Mouse (Mus musculus): ENCODE data around the gene Spock1. TPM values are rescaled to one million over a fixed set of nuclear protein-coding genes. Genes with fewer than 3 reads are reported as not detected.

Gene Spock1
- polyA plus RNA-seq, 1 experiment, result 0.06 TPM

DNA sequence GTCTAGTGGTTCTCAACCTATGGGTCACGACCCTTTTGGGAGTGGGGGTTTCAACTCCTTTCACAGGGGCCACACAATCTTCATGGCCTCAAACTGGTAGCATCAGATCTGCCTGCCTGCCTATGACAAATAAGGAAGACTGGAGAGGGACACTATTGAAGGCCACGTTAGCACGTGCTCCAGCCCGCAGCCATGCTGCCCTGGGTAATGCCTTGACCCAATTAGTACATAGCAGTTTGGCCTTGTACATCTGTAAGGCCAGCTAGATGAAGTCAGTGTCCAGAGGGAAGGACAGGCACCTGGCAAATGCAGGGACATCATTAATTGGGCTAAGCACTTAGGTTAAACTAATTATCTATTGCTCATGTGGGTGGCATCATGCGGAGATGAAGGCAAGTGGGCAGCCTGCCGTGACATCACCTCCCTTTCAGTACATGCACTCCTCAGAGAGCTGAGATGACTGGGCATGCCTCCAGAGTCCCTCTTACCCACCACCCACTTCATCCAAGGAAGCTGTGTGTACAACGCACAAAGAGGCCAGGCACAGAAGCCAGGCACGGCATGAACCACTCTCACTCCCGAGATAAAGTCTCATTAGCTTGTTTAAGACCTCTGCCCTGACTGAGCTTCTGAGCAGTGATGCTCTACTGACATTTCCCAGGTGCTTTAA lies 241.8 kb downstream of the Spock1 start:
- Histone ChIP-seq H3K4me1 (ENCODE audit: control insufficient read depth, insufficient read depth, low read length) (no peaks in the 10 kb centered on the region), H3K4me3 (replicated peaks; ENCODE audit: extremely low read depth, low read depth, low read length) (no peak overlapping the region)
- 54% methylated on average over 9 of the region's 9 CpGs for WGBS
- no peak for DNase-seq
- TF ChIP-seq CTCF (IDR thresholded peaks at IDR 0.05; ENCODE audit: insufficient read depth, low read length) (no peak), POLR2A (IDR thresholded peaks at IDR 0.05; ENCODE audit: borderline replicate concordance, extremely low read depth, low read depth, low read length) (no peak)

DNA sequence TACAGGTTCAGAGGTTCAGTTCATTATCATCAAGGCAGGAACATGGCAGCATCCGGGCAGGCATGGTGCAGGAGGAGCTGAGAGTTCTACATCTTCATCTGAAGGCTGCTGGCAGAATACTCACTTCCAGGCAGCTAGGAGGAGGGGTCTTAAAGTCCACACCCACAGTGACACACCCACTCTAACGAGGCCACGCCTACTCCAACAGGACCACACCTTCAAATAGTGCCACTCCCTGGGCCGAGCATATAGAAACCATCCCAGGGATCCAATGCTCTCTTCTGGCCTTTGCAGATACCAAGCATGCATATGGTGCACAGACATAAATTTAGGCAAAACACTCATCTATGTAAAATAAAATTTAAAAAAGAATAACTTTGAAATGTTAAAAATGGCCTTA lies 245.6 kb downstream of the Spock1 start:
- H3K4me3 ChIP-seq (replicated peaks; ENCODE audit: extremely low read depth, low read depth, low read length), result no peak overlapping the region
- WGBS, result 66% methylated on average over 4 of the region's 4 CpGs

DNA sequence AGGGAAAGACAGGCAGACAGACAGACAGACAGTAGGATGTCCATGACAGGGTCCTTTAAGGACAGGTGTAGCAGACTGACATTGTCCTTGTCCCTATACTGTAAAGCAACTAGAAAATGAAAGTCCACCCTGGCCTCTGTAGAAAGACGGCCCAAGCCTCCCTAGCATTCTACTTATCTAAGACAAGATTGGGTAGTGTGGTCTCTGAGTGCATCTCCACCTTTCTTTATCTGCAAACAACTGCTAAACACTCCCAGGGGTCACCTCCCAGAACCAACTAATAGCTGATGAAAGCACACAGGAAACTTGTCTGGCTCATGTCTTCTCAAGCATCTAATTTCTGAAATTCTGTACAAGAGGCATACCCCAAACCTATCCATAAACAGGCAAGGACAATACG lies 247.6 kb downstream of the Spock1 start:
- no peak for DNase-seq
- TF ChIP-seq POLR2A (IDR thresholded peaks at IDR 0.05; ENCODE audit: borderline replicate concordance, extremely low read depth, low read depth, low read length) (no peak), CTCF (IDR thresholded peaks at IDR 0.05; ENCODE audit: insufficient read depth, low read length) (no peak)
- Histone ChIP-seq H3K4me1 (ENCODE audit: control insufficient read depth, insufficient read depth, low read length) (no peaks in the 10 kb centered on the region), H3K4me3 (replicated peaks; ENCODE audit: extremely low read depth, low read depth, low read length) (no peak overlapping the region)
- WGBS, result 81% methylated on average over 2 of the region's 2 CpGs

More for the DNA sequence above, 245.6 kb downstream of the Spock1 start:
- TF ChIP-seq CTCF (IDR thresholded peaks at IDR 0.05; ENCODE audit: insufficient read depth, low read length) (no peak), POLR2A (IDR thresholded peaks at IDR 0.05; ENCODE audit: borderline replicate concordance, extremely low read depth, low read depth, low read length) (no peak)
- H3K4me1 ChIP-seq (ENCODE audit: control insufficient read depth, insufficient read depth, low read length), result no peaks in the 10 kb centered on the region
- DNase-seq, result no peak

DNA sequence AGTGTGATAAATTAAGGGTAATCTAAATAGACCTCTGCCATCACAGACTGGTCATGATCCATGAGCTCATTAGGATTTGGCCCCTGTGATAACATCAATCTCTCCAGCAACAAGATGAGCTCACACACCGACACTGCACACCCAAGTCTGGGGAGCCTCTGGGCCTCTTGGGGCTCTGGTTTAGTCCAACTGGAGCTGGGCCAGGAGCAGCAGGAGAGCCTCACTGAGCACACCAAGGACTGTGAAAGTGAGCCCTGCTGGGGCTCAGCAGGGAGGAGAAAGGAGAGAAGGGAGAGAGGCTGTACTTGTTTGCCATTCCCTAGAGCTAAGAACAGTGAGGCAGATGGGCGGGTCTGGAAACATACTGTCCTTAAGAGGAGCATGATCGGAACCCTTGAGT lies 248.3 kb downstream of the Spock1 start:
- Histone ChIP-seq H3K4me1 (ENCODE audit: control insufficient read depth, insufficient read depth, low read length) (no peaks in the 10 kb centered on the region), H3K4me3 (replicated peaks; ENCODE audit: extremely low read depth, low read depth, low read length) (no peak overlapping the region)
- TF ChIP-seq POLR2A (IDR thresholded peaks at IDR 0.05; ENCODE audit: borderline replicate concordance, extremely low read depth, low read depth, low read length) (no peak), CTCF (IDR thresholded peaks at IDR 0.05; ENCODE audit: insufficient read depth, low read length) (no peak)
- WGBS, result 65% methylated on average over 3 of the region's 3 CpGs
- DNase-seq, result no peak

DNA sequence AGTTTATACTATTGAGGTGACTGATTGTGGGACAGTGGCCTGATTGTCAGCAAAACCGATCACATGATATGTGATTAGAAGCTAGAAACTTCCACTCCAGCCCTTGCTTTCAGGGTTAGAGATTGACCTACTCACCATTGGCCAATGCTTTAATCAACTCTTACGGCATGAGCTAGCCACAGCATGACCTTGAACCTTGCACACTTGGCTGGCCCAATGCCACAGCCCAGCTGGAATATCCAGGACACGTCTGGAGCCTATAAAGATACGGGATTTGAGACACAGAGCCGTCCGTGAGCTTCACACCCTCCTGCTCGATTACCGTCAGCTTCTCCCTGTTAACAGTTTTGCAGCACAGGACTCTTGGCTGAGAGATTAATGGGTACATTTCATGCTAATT lies 251.5 kb downstream of the Spock1 start:
- Histone ChIP-seq H3K4me1 (ENCODE audit: control insufficient read depth, insufficient read depth, low read length) (no peaks in the 10 kb centered on the region), H3K4me3 (replicated peaks; ENCODE audit: extremely low read depth, low read depth, low read length) (no peak overlapping the region)
- DNase-seq, result no peak
- TF ChIP-seq CTCF (IDR thresholded peaks at IDR 0.05; ENCODE audit: insufficient read depth, low read length) (no peak), POLR2A (IDR thresholded peaks at IDR 0.05; ENCODE audit: borderline replicate concordance, extremely low read depth, low read depth, low read length) (no peak)
- WGBS, result 72% methylated on average over 8 of the region's 8 CpGs

DNA sequence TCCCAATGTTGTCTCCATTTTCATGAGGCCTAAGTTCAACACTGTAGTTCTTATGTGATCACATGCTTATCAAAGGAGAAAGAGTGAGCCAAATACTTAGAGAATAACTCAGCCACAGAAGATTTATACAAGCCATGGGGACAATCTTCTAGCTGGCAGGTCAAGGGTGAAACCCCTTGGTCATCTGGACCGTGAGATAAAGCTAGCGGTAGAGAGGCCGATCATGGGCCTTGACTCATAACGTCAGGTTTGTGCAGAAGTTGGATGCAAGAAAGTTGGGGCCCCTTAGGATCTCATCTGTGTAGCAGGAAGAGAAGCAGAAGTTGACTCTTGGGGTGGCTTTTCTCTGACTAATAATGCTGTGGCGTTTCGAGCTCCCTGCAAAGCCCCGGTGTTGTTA lies 253.8 kb downstream of the Spock1 start:
- DNase-seq, result no peak
- WGBS, result 80% methylated on average over 7 of the region's 7 CpGs
- Histone ChIP-seq H3K4me1 (ENCODE audit: control insufficient read depth, insufficient read depth, low read length) (no peaks in the 10 kb centered on the region), H3K4me3 (replicated peaks; ENCODE audit: extremely low read depth, low read depth, low read length) (no peak overlapping the region)
- TF ChIP-seq CTCF (IDR thresholded peaks at IDR 0.05; ENCODE audit: insufficient read depth, low read length) (no peak), POLR2A (IDR thresholded peaks at IDR 0.05; ENCODE audit: borderline replicate concordance, extremely low read depth, low read depth, low read length) (no peak)

DNA sequence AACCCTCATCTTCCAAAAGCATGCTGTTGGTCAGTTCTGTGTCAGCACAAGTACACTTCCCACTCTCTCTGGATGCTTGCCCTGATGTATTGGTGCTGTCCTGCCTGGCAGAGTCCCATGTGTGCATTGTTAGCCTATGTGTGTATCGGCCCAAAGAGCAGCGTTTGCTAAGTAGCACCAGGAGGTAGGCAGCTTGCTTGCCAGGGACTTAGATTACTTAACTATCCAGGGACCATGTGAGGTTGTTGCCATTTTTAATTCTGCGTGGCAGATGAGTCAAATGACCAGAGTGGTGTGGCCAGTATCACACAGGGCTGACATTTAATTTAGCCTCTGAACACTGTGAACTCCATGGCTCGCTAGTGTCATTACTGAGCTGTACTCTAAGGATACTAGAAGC lies 256.9 kb downstream of the Spock1 start:
- H3K4me3 ChIP-seq (replicated peaks; ENCODE audit: extremely low read depth, low read depth, low read length), result no peak overlapping the region
- TF ChIP-seq CTCF (IDR thresholded peaks at IDR 0.05; ENCODE audit: insufficient read depth, low read length), result no peak
- TF ChIP-seq POLR2A (IDR thresholded peaks at IDR 0.05; ENCODE audit: borderline replicate concordance, extremely low read depth, low read depth, low read length), result no peak
- WGBS, result 76% methylated on average over 4 of the region's 4 CpGs
- DNase-seq, result no peak
- no peaks in the 10 kb centered on the region for H3K4me1 ChIP-seq (ENCODE audit: control insufficient read depth, insufficient read depth, low read length)

DNA sequence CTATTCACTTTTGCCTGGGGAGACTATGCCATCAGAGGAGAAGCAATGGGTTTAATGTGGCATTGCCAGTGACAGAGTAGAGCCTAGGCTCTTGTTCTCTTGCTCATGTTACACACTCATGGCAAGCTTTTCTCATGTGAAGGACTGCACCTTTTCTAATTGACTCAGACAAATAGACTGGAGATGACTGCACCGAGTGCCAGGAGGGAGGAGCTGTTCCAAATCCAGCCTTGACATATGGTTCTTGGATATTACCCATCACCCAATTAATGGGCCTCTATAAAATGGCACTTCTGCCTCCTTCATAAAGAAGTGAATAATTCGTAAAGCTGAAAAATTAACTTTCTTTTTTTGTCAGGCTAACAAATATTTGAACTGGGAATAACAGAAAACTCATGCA lies 259.3 kb downstream of the Spock1 start:
- DNase-seq, result no peak
- Histone ChIP-seq H3K4me1 (ENCODE audit: control insufficient read depth, insufficient read depth, low read length) (no peaks in the 10 kb centered on the region), H3K4me3 (replicated peaks; ENCODE audit: extremely low read depth, low read depth, low read length) (no peak overlapping the region)
- no peak for TF ChIP-seq POLR2A (IDR thresholded peaks at IDR 0.05; ENCODE audit: borderline replicate concordance, extremely low read depth, low read depth, low read length)
- TF ChIP-seq CTCF (IDR thresholded peaks at IDR 0.05; ENCODE audit: insufficient read depth, low read length), result no peak
- 55% methylated on average over 2 of the region's 2 CpGs for WGBS

DNA sequence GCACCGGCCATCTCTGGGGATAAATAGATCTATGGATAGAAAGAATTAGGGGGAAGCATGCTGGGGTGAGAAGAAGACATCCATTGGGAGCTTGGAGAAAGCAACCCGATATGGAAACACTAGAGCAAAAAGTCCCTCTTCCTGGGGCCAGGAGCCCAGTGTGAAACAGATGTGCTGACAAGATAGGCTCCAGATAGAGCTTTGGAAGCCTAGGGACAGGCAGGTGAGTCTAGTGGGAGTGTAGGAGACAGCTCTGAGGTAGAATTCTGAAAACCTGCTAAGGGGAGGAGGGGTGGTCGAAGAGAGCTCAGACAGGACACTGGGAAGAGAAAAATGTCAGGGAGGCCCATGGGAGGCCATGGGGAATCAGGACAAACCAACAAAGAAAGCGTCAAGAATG lies 260.7 kb downstream of the Spock1 start:
- WGBS, result 67% methylated on average over 4 of the region's 4 CpGs
- TF ChIP-seq POLR2A (IDR thresholded peaks at IDR 0.05; ENCODE audit: borderline replicate concordance, extremely low read depth, low read depth, low read length), result no peak
- TF ChIP-seq CTCF (IDR thresholded peaks at IDR 0.05; ENCODE audit: insufficient read depth, low read length), result no peak
- no peak for DNase-seq
- no peak overlapping the region for H3K4me3 ChIP-seq (replicated peaks; ENCODE audit: extremely low read depth, low read depth, low read length)
- H3K4me1 ChIP-seq (ENCODE audit: control insufficient read depth, insufficient read depth, low read length), result no peaks in the 10 kb centered on the region

DNA sequence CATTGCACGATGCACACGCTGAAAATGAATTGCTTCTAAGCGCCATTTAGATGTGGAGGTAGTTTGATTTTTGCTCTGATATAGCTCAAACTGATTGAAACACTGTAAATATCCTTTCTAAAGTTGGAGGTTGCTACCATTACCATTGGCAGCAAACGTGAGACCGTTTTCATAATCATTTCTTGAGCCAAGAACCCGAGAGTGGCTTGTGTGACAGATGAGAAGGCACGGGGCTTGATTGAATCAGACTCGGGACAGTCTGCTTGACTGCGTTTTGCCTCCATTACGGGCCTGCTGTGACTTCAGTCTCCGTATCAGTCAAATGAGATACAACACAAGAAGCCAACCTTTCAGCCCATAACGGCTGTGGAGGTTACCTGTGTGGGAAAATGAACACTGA lies 265.1 kb downstream of the Spock1 start:
- Histone ChIP-seq H3K4me3 (replicated peaks; ENCODE audit: extremely low read depth, low read depth, low read length) (no peak overlapping the region), H3K4me1 (ENCODE audit: control insufficient read depth, insufficient read depth, low read length) (no peaks in the 10 kb centered on the region)
- no peak for TF ChIP-seq CTCF (IDR thresholded peaks at IDR 0.05; ENCODE audit: insufficient read depth, low read length)
- no peak for TF ChIP-seq POLR2A (IDR thresholded peaks at IDR 0.05; ENCODE audit: borderline replicate concordance, extremely low read depth, low read depth, low read length)
- WGBS, result 81% methylated on average over 12 of the region's 12 CpGs
- DNase-seq, result no peak

Data from lung, adult 2 months (tissue).